Mouse (Mus musculus) CH12.LX (cell line): ENCODE data around the gene Btbd9. TPM values are rescaled to one million over a fixed set of nuclear protein-coding genes. Genes with fewer than 3 reads are reported as not detected.

Source experiments
- DNase-seq: peaks from one replicate; pipeline ENCODE4 v3.0.0-alpha.2; 2013; ENCODE audit errors: extremely low read depth
- H3K27ac ChIP-seq: 2 replicates; pipeline ENCODE4 v1.5.1; 2012; ENCODE audit warnings: low read depth, mild to moderate bottlenecking, control low read depth, moderate library complexity; ENCODE audit not compliant: insufficient read depth
- H3K27me3 ChIP-seq: replicated peaks from 2 replicates; pipeline ENCODE3; 2012; ENCODE audit warnings: inconsistent platforms
- H3K36me3 ChIP-seq, 2 experiments: replicated peaks in 1 of 2; 2 replicates each; pipeline versions ENCODE3 to v1.6.1; 2012; ENCODE audit warnings: inconsistent platforms in 1 of 2, low read length in 1 of 2, mild to moderate bottlenecking in 1 of 2, mixed read lengths in 1 of 2, moderate library complexity in 1 of 2; ENCODE audit not compliant: control insufficient read depth in 1 of 2, insufficient read depth in 1 of 2
- H3K4me1 ChIP-seq, 2 experiments: 2 replicates each; pipeline ENCODE4 v1.6.1; 2012; ENCODE audit warnings: inconsistent platforms in 1 of 2, moderate library complexity in 1 of 2; ENCODE audit not compliant: insufficient read depth in 2 of 2, control insufficient read depth in 1 of 2
- H3K4me2 ChIP-seq: 2 replicates; pipeline ENCODE4 v1.6.1; 2012; ENCODE audit warnings: low read depth, mild to moderate bottlenecking, control low read depth; ENCODE audit not compliant: poor library complexity, insufficient read depth, severe bottlenecking
- H3K4me3 ChIP-seq, 3 experiments: fragments of 150-350 bp in 1 of 3; sonication (generic) in 1 of 3; replicated peaks in 1 of 3; 2 replicates each; pipeline versions ENCODE3 to v1.5.1; 2011 to 2012; ENCODE audit warnings: low read depth in 2 of 3, low read length in 2 of 3, mild to moderate bottlenecking in 2 of 3, moderate library complexity in 2 of 3, control low read depth in 1 of 3, improper control_type of control experiment in 1 of 3, inconsistent platforms in 1 of 3, mixed read lengths in 1 of 3; ENCODE audit not compliant: poor library complexity in 1 of 3
- H3K79me2 ChIP-seq: replicated peaks from 2 replicates; pipeline ENCODE4 v1.6.1; 2012; ENCODE audit warnings: mild to moderate bottlenecking, moderate library complexity; ENCODE audit not compliant: control insufficient read depth, poor library complexity, insufficient read depth, severe bottlenecking; ENCODE audit errors: extremely low read depth
- H3K9ac ChIP-seq: 2 replicates; pipeline ENCODE4 v1.6.1; 2012; ENCODE audit warnings: low read depth, mild to moderate bottlenecking, control low read depth, moderate library complexity; ENCODE audit not compliant: insufficient read depth
- H3K9me3 ChIP-seq: replicated peaks from 2 replicates; pipeline ENCODE3; 2012; ENCODE audit warnings: low read length, inconsistent platforms, mixed read lengths
- CHD2 ChIP-seq: IDR thresholded peaks from 2 replicates; pipeline ENCODE4 v1.6.1; 2011; ENCODE audit warnings: low read length, improper control_type of control experiment
- CTCF ChIP-seq, 2 experiments: IDR thresholded peaks in 1 of 2; conservative IDR thresholded peaks in 1 of 2; 2 replicates each; pipeline ENCODE4 v1.5.1; 2011 to 2012; ENCODE audit warnings: low read depth in 2 of 2, low read length in 2 of 2, improper control_type of control experiment in 1 of 2, inconsistent platforms in 1 of 2, mild to moderate bottlenecking in 1 of 2, moderate library complexity in 1 of 2
- E2F4 ChIP-seq: IDR thresholded peaks from 2 replicates; pipeline ENCODE4 v1.6.1; 2011; ENCODE audit warnings: low read depth, low read length, improper control_type of control experiment; ENCODE audit not compliant: insufficient replicate concordance
- ELF1 ChIP-seq: IDR thresholded peaks from 2 replicates; pipeline ENCODE4 v1.6.1; 2014; ENCODE audit warnings: low read depth, mild to moderate bottlenecking, inconsistent platforms, low read length, improper control_type of control experiment
- ETS1 ChIP-seq: conservative IDR thresholded peaks from 2 replicates; pipeline ENCODE4 v1.6.1; 2012; ENCODE audit warnings: low read depth, mild to moderate bottlenecking, inconsistent platforms, low read length, improper control_type of control experiment, moderate library complexity
- GABPA ChIP-seq: IDR thresholded peaks from 2 replicates; pipeline ENCODE4 v1.6.1; 2012; ENCODE audit warnings: low read depth, low read length, improper control_type of control experiment, inconsistent platforms; ENCODE audit not compliant: insufficient replicate concordance
- HCFC1 ChIP-seq: IDR thresholded peaks from 2 replicates; pipeline ENCODE4 v1.6.1; 2012; ENCODE audit warnings: low read depth, mild to moderate bottlenecking, inconsistent platforms, low read length, improper control_type of control experiment
- IRF4 ChIP-seq: IDR thresholded peaks from 2 replicates; pipeline ENCODE4 v1.6.1; 2014; ENCODE audit warnings: low read depth, mild to moderate bottlenecking, inconsistent platforms, low read length, improper control_type of control experiment
- JUN ChIP-seq: IDR thresholded peaks from 2 replicates; pipeline ENCODE4 v1.6.1; 2011; ENCODE audit warnings: low read depth, mild to moderate bottlenecking, low read length, improper control_type of control experiment, moderate library complexity; ENCODE audit not compliant: insufficient read depth
- JUND ChIP-seq: conservative IDR thresholded peaks from 2 replicates; pipeline ENCODE4 v1.6.1; 2011; ENCODE audit warnings: low read depth, low read length, improper control_type of control experiment
- MAFK ChIP-seq: IDR thresholded peaks from 2 replicates; pipeline ENCODE4 v1.6.1; 2011; ENCODE audit warnings: low read length, improper control_type of control experiment; ENCODE audit not compliant: insufficient replicate concordance
- MAX ChIP-seq: IDR thresholded peaks from 2 replicates; pipeline ENCODE4 v1.6.1; 2011; ENCODE audit warnings: low read length, improper control_type of control experiment
- MEF2A ChIP-seq: IDR thresholded peaks from 2 replicates; pipeline ENCODE4 v1.6.1; 2014; ENCODE audit warnings: low read depth, mild to moderate bottlenecking, inconsistent platforms, low read length, improper control_type of control experiment, borderline replicate concordance
- NELFE ChIP-seq: IDR thresholded peaks from 2 replicates; pipeline ENCODE4 v1.6.1; 2011; ENCODE audit warnings: low read depth, low read length, improper control_type of control experiment
- POLR2A ChIP-seq: IDR thresholded peaks from 2 replicates; pipeline ENCODE4 v1.6.1; 2011; ENCODE audit warnings: low read depth, mild to moderate bottlenecking, improper control_type of control experiment, low read length
- RAD21 ChIP-seq: IDR thresholded peaks from 2 replicates; pipeline ENCODE4 v1.6.1; 2011; ENCODE audit warnings: low read depth, mild to moderate bottlenecking, low read length, improper control_type of control experiment, moderate library complexity
- RCOR1 ChIP-seq: conservative IDR thresholded peaks from 2 replicates; pipeline ENCODE4 v1.6.1; 2012; ENCODE audit warnings: low read depth, mild to moderate bottlenecking, inconsistent platforms, low read length, improper control_type of control experiment
- SIN3A ChIP-seq: IDR thresholded peaks from 2 replicates; pipeline ENCODE4 v1.6.1; 2012; ENCODE audit warnings: low read length, improper control_type of control experiment, inconsistent platforms
- TBP ChIP-seq: conservative IDR thresholded peaks from 2 replicates; pipeline ENCODE4 v1.6.1; 2011; ENCODE audit warnings: low read depth, low read length, improper control_type of control experiment
- UBTF ChIP-seq: IDR thresholded peaks from 2 replicates; pipeline ENCODE4 v1.6.1; 2012; ENCODE audit warnings: low read depth, mild to moderate bottlenecking, inconsistent platforms, low read length, improper control_type of control experiment, moderate library complexity
- USF2 ChIP-seq: conservative IDR thresholded peaks from 2 replicates; pipeline ENCODE4 v1.6.1; 2011; ENCODE audit warnings: low read depth, low read length, improper control_type of control experiment
- ZKSCAN1 ChIP-seq: IDR thresholded peaks from 2 replicates; pipeline ENCODE4 v1.6.1; 2012; ENCODE audit warnings: low read depth, inconsistent platforms, low read length, improper control_type of control experiment, borderline replicate concordance
- ZMIZ1 ChIP-seq: IDR thresholded peaks from 2 replicates; pipeline ENCODE4 v1.6.1; 2012; ENCODE audit warnings: low read depth, mild to moderate bottlenecking, inconsistent platforms, low read length, improper control_type of control experiment
- dilution Hi-C: fragments of 300-500 bp; cut with MboI; formaldehyde crosslinking; loops from 2 replicates; pipeline ENCODE4 v1.14.3; 2020; ENCODE audit warnings: low sequenced_read_pairs; ENCODE audit not compliant: extremely low pct_unique_long_range_greater_than_20kb, extremely low pct_ligation_motif_present
- in situ Hi-C: fragments of 300-500 bp; cut with MboI; formaldehyde crosslinking; loops from 3 replicates; pipeline ENCODE4 v1.14.3; 2019; ENCODE audit warnings: low sequenced_read_pairs, low pct_ligation_motif_present, low pct_unique_long_range_greater_than_20kb, mixed read lengths
- polyA plus RNA-seq: library from polyadenylated mRNA; unstranded; fragments of >175 nt; gene quantifications from 2 replicates; pipeline ENCODE4 v1.2.1, GENCODE M21; 2012; ENCODE audit warnings: low read depth; ENCODE audit not compliant: insufficient read length
- total RNA-seq, 2 experiments: library from RNA; depleted of rRNA; stranded (reverse); fragments of 300-350 nt in 1 of 2; fragments of >200 nt in 1 of 2; gene quantifications; 2 replicates each; pipeline ENCODE4 v1.2.3; 2012 to 2014

Btbd9 gene
- total and polyA plus RNA-seq, 3 experiments, result 19.3 to 25.4 (median 20.0) TPM

- no peak overlapping the region for H3K27ac ChIP-seq
- dilution Hi-C loops, result no loop called here
- H3K4me3 ChIP-seq, result no peak overlapping the region
Observed at GRCm38 (mm10) chr17:30415693-30416092, 160.6 kb downstream of the Btbd9 start.

DNA sequence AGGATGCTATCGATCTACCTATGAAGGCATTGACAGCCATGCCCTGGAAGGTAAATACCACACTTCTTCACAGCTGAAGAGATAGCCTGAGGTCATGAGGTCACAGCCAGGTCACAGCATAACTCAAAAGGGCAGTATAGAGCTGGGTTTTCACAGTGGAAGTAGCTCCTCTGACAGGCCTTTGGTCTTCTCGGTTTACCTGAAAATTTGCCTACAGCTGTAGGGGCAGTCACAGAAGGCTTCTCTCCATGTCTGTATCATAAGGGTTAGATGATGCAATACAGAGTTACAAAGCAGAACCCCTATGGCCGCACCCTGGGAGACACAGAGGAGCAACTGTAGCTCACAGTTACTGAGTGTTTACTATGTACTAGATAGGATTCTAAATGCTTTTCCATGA, 163.3 kb downstream of the Btbd9 start:
- Histone ChIP-seq H3K27ac (0 out of 2 replicates have a peak overlapping the region, but pooled peaks have one; percentile 46), H3K27me3 (no peaks in the 10 kb centered on the region), H3K9me3 (no peaks in the 10 kb centered on the region), H3K79me2 (no peaks in the 10 kb centered on the region), H3K36me3 (peaks cover 0 to 17% of the 10 kb centered on the region in 2 experiments), H3K4me1 (peaks cover 9 to 27% of the 10 kb centered on the region in 2 experiments), H3K4me2 (no peak overlapping the region), H3K4me3 (no peak overlapping the region), H3K9ac (no peak overlapping the region)
- peak; percentile 64 for DNase-seq
- in situ Hi-C loops, result loop anchor here (5.0 kb wide), 1 partner anchor 34 kb away; no protein-coding TSS in a partner anchor
- dilution Hi-C loops, result no loop called here
- TF ChIP-seq GABPA, result no peak
- no peak for TF ChIP-seq MEF2A
- TF ChIP-seq E2F4, result no peak
- TF ChIP-seq IRF4, result 0 out of 2 replicates have a peak, but pooled peaks have one; percentile 20
- TF ChIP-seq UBTF, result no peak
- peak; percentile 76 for TF ChIP-seq ETS1
- TF ChIP-seq USF2, result no peak
- no peak for TF ChIP-seq HCFC1
- TF ChIP-seq MAX, result no peak
- TF ChIP-seq ELF1, result no peak
- no peak for TF ChIP-seq POLR2A
- no peak for TF ChIP-seq CTCF (conservative IDR thresholded peaks at IDR 0.05 in 1 of 2, IDR thresholded peaks at IDR 0.05 in 1 of 2; ENCODE audit: low read depth in 2 of 2, low read length in 2 of 2)
- TF ChIP-seq JUN, result no peak
- no peak for TF ChIP-seq ZKSCAN1
- TF ChIP-seq JUND, result no peak
- TF ChIP-seq ZMIZ1, result no peak

More at GRCm38 (mm10) chr17:30415693-30416092, 160.6 kb downstream of the Btbd9 start:
- no peaks in the 10 kb centered on the region for H3K27me3 ChIP-seq
- in situ Hi-C loops, result no loop called here
- no peaks in the 10 kb centered on the region for H3K9me3 ChIP-seq
- TF ChIP-seq CHD2 (no peak), USF2 (no peak), TBP (no peak), CTCF (conservative IDR thresholded peaks at IDR 0.05 in 1 of 2, IDR thresholded peaks at IDR 0.05 in 1 of 2; ENCODE audit: low read depth in 2 of 2, low read length in 2 of 2) (no peak), RAD21 (no peak), MAFK (no peak), NELFE (no peak), SIN3A (no peak), IRF4 (no peak), UBTF (no peak), RCOR1 (no peak)
- TF ChIP-seq, all 38 proteins: peak for 0
- peaks cover 9 to 36% of the 10 kb centered on the region in 2 experiments for H3K4me1 ChIP-seq
- no peaks in the 10 kb centered on the region for H3K79me2 ChIP-seq
- no peak overlapping the region for H3K4me2 ChIP-seq
- no peak overlapping the region for H3K9ac ChIP-seq
- no peak for DNase-seq
- peaks cover 0 to 15% of the 10 kb centered on the region in 2 experiments for H3K36me3 ChIP-seq
